Mouse (Mus musculus) naive thymus-derived CD4-positive, alpha-beta T cell, adult 5 months (primary cell): ENCODE data around the gene Cabcoco1. TPM values are rescaled to one million over a fixed set of nuclear protein-coding genes. Genes with fewer than 3 reads are reported as not detected.

Source experiments
- polyA plus RNA-seq: library from polyadenylated mRNA; unstranded; fragments of 100-300 nt; shearing (Covaris generic); gene quantifications from one replicate; pipeline ENCODE4 v1.2.1, GENCODE M21; 2017

Cabcoco1 gene
- polyA plus RNA-seq, result 2.1 TPM

GRCm38 (mm10) chr10:68541139-68541942, at the start of gene Cabcoco1:
Gene Cabcoco1 (minus strand): TSS chr10:68541896.

Other genes starting within 250 kb of the Cabcoco1 start
- not detected for gene Tmem26, start 181.8 kb upstream of the Cabcoco1 start, polyA plus RNA-seq